Mouse (Mus musculus): ENCODE measurements around the gene Defb28.
A peak's percentile ranks its signal among the peaks of the same experiment; 100 is the strongest.

GRCm38 (mm10) chr2:152542897-152543296, 24.8 kb downstream of the Defb28 start:
- peak; percentile 60 for TF ChIP-seq CTCF (conservative IDR thresholded peaks at IDR 0.05; ENCODE audit: low read length)
- TF ChIP-seq POU5F1 (IDR thresholded peaks at IDR 0.05; ENCODE audit: borderline replicate concordance, low read length) = no peak
- no peak for TF ChIP-seq NANOG (IDR thresholded peaks at IDR 0.05; ENCODE audit: borderline replicate concordance, low read length)
